Mouse (Mus musculus) G1E (cell line): Measurements from ENCODE around the gene Gm3776.
"Not testable (repeated sequence)": the region's sequence is repeated elsewhere in the genome, so short reads cannot be mapped to it uniquely, and the experiment has no call there.

Source experiments
- CTCF ChIP-seq: IDR thresholded peaks from 2 replicates; pipeline ENCODE4 v1.5.1; 2012; ENCODE audit warnings: low read depth, low read length, inconsistent platforms, mixed read lengths
- GATA2 ChIP-seq: IDR thresholded peaks from 2 replicates; pipeline ENCODE4 v1.6.1; 2012; ENCODE audit warnings: low read depth, low read length, inconsistent platforms, borderline replicate concordance
- TAL1 ChIP-seq: conservative IDR thresholded peaks from 2 replicates; pipeline ENCODE4 v1.6.1; 2012; ENCODE audit warnings: low read depth, low read length, inconsistent platforms, mixed read lengths

DNA sequence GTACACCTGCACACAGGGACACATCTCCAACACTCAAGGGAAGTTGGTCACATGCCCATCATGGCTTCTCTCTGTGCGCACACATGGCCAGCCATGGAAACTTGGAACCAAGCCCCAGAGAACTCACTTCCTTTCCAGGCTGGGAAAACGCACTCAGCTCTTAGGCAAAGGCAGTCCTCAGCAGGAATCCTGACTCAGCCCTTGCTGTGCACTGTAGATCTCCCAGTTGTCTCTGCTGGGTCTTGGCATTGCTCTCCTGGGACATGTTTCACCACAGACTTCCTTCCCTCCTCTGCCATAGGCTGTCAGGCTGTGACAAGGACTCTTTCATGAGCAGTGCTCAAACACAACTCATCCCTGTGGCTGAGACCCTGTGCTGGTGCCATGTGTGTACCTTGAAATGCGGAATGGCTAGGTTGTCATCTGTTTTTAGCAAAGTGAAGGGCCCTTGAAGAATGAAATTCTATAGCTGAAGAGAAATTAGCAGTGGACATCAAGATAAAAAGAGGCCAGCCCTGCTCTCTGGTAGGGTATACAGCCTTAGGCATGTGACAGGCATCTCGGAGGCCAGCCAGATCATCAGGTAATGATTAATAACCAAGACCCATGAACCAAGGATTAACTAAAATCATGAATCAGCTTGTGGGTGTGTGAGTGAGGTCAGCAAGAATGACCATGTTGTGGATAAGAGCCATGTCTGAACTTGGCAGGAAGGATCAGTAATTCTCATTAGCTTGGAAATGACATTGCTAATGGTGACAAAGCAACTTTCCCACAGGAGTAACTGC, 1.1 kb upstream of the Gm3776 start:
- not testable (repeated sequence) for TF ChIP-seq CTCF, GATA2, TAL1
